Mouse (Mus musculus): ENCODE measurements at regions not wholly inside any gene's neighbourhood (a gene's known extent, or its start where the extent isn't known, plus 50 kb on each side); places are given as distances from the start of the nearest gene placed in this dataset.

DNA sequence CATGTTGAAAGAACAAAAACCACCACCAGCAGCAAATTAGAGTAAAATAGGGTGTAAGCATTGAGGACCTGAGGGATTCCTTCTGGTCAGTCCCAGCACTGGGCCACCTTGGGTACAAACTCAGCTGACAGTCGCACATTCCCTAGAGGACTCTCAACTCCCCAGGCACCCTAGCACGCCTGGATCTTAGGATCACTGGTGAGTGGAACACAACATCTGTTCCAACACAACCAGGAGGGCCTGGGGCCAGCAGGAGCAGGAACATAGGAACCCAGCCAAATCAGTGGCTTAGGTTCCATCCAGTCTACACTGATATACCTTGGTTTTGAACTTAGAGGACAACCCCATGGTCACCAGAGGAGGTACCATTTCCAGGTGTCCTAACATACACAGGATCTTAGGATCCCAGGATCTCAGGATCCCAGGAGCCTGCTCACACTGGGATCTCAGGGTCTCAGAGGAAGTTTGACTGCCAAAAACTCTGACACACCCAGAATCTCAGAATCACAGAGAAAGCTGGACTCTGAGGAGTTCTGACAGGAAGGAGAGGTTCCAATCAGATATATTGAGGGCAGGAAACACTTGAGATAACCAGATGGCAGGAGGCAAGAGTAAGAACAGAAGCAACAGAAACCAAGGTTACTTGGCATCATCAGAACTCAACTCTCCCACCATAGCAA is 171.7 kb upstream of the Marcks start:
- Histone ChIP-seq H3K36me3 (replicated peaks in 1 of 2; ENCODE audit: control insufficient read depth in 1 of 2, insufficient read depth in 1 of 2, low read length in 1 of 2) (no peaks in the 10 kb centered on the region), H3K9me3 (replicated peaks; ENCODE audit: low read length) (no peaks in the 10 kb centered on the region), H3K79me2 (replicated peaks; ENCODE audit: control insufficient read depth, extremely low read depth, insufficient read depth, poor library complexity, severe bottlenecking) (no peaks in the 10 kb centered on the region), H3K4me3 (replicated peaks in 1 of 3; ENCODE audit: low read depth in 2 of 3, low read length in 2 of 3, poor library complexity in 1 of 3) (no peak overlapping the region), H3K27ac (ENCODE audit: insufficient read depth, low read depth) (no peak overlapping the region), H3K27me3 (replicated peaks) (no peaks in the 10 kb centered on the region), H3K4me2 (ENCODE audit: insufficient read depth, low read depth, poor library complexity, severe bottlenecking) (no peak overlapping the region), H3K4me1 (ENCODE audit: control insufficient read depth in 1 of 2, insufficient read depth in 2 of 2) (peaks cover 5 to 7% of the 10 kb centered on the region in 2 experiments), H3K9ac (ENCODE audit: insufficient read depth, low read depth) (no peak overlapping the region)
- in situ Hi-C loops (cut with MboI; ENCODE audit: low pct_ligation_motif_present, low pct_unique_long_range_greater_than_20kb, low sequenced_read_pairs) (no loop called here), dilution Hi-C loops (cut with MboI; ENCODE audit: extremely low pct_ligation_motif_present, extremely low pct_unique_long_range_greater_than_20kb, low sequenced_read_pairs) (no loop called here)
- TF ChIP-seq BHLHE40 (IDR thresholded peaks at IDR 0.05; ENCODE audit: low read depth, low read length) (no peak), MAFK (IDR thresholded peaks at IDR 0.05; ENCODE audit: insufficient replicate concordance, low read length) (no peak), USF2 (conservative IDR thresholded peaks at IDR 0.05; ENCODE audit: low read depth, low read length) (no peak), ZKSCAN1 (IDR thresholded peaks at IDR 0.05; ENCODE audit: borderline replicate concordance, low read depth, low read length) (no peak), CTCF (conservative IDR thresholded peaks at IDR 0.05 in 1 of 2, IDR thresholded peaks at IDR 0.05 in 1 of 2; ENCODE audit: low read depth in 2 of 2, low read length in 2 of 2) (no peak), TBP (conservative IDR thresholded peaks at IDR 0.05; ENCODE audit: low read depth, low read length) (no peak), MAX (IDR thresholded peaks at IDR 0.05; ENCODE audit: low read length) (no peak), MEF2A (IDR thresholded peaks at IDR 0.05; ENCODE audit: borderline replicate concordance, low read depth, low read length) (no peak), HCFC1 (IDR thresholded peaks at IDR 0.05; ENCODE audit: low read depth, low read length) (no peak), ZNF384 (IDR thresholded peaks at IDR 0.05; ENCODE audit: low read depth, low read length) (no peak), NELFE (IDR thresholded peaks at IDR 0.05; ENCODE audit: low read depth, low read length) (no peak), ZMIZ1 (IDR thresholded peaks at IDR 0.05; ENCODE audit: low read depth, low read length) (no peak), POLR2A (IDR thresholded peaks at IDR 0.05; ENCODE audit: low read depth, low read length) (no peak), GABPA (IDR thresholded peaks at IDR 0.05; ENCODE audit: insufficient replicate concordance, low read depth, low read length) (no peak), JUND (conservative IDR thresholded peaks at IDR 0.05; ENCODE audit: low read depth, low read length) (no peak), NRF1 (IDR thresholded peaks at IDR 0.05; ENCODE audit: low read depth, low read length) (no peak), JUN (IDR thresholded peaks at IDR 0.05; ENCODE audit: insufficient read depth, low read depth, low read length) (no peak), UBTF (IDR thresholded peaks at IDR 0.05; ENCODE audit: low read depth, low read length) (no peak)
- DNase-seq (ENCODE audit: extremely low read depth): no peak

DNA sequence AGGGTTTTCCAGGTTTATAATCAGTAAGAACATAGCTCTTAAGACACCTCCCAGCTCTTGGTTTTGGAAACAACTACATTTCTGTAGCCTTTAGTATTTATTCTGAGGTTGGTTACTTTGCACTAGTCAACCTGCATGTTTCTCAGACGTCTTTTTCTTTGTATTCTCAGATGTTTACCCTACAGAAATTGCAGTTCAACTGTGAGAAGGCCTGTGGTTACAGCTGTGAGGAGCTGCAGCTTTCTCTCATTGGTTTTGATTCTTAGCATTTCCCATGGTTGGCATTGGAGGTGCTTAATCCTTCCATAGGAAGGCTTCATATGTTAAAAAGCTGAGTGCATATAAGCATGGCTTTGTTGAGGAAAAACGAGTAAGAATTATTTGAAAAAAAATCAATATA is 165.9 kb upstream of the Marcks start:
- H3K4me3 ChIP-seq (replicated peaks in 1 of 3; ENCODE audit: low read depth in 2 of 3, low read length in 2 of 3, poor library complexity in 1 of 3): no peak overlapping the region
- DNase-seq (ENCODE audit: extremely low read depth): no peak
- H3K79me2 ChIP-seq (replicated peaks; ENCODE audit: control insufficient read depth, extremely low read depth, insufficient read depth, poor library complexity, severe bottlenecking): no peaks in the 10 kb centered on the region
- no peak overlapping the region for H3K27ac ChIP-seq (ENCODE audit: insufficient read depth, low read depth)
- H3K27me3 ChIP-seq (replicated peaks): no peaks in the 10 kb centered on the region
- H3K4me2 ChIP-seq (ENCODE audit: insufficient read depth, low read depth, poor library complexity, severe bottlenecking): no peak overlapping the region
- no peaks in the 10 kb centered on the region for H3K9me3 ChIP-seq (replicated peaks; ENCODE audit: low read length)
- H3K36me3 ChIP-seq (replicated peaks in 1 of 2; ENCODE audit: control insufficient read depth in 1 of 2, insufficient read depth in 1 of 2, low read length in 1 of 2): no peaks in the 10 kb centered on the region
- H3K4me1 ChIP-seq (ENCODE audit: control insufficient read depth in 1 of 2, insufficient read depth in 2 of 2): peaks cover 0 to 3% of the 10 kb centered on the region in 2 experiments; a peak in 1 of 4 replicates
- in situ Hi-C loops (cut with MboI; ENCODE audit: low pct_ligation_motif_present, low pct_unique_long_range_greater_than_20kb, low sequenced_read_pairs) (no loop called here), dilution Hi-C loops (cut with MboI; ENCODE audit: extremely low pct_ligation_motif_present, extremely low pct_unique_long_range_greater_than_20kb, low sequenced_read_pairs) (no loop called here)
- no peak overlapping the region for H3K9ac ChIP-seq (ENCODE audit: insufficient read depth, low read depth)
- TF ChIP-seq MXI1 (IDR thresholded peaks at IDR 0.05; ENCODE audit: low read depth, low read length) (no peak), JUN (IDR thresholded peaks at IDR 0.05; ENCODE audit: insufficient read depth, low read depth, low read length) (no peak), USF2 (conservative IDR thresholded peaks at IDR 0.05; ENCODE audit: low read depth, low read length) (no peak), MAX (IDR thresholded peaks at IDR 0.05; ENCODE audit: low read length) (no peak), USF1 (IDR thresholded peaks at IDR 0.05; ENCODE audit: low read depth, low read length) (no peak), ZNF384 (IDR thresholded peaks at IDR 0.05; ENCODE audit: low read depth, low read length) (no peak), MEF2A (IDR thresholded peaks at IDR 0.05; ENCODE audit: borderline replicate concordance, low read depth, low read length) (no peak), CHD2 (IDR thresholded peaks at IDR 0.05; ENCODE audit: low read length) (no peak)

Data from CH12.LX (cell line).